Mouse (Mus musculus) kidney, adult 2 months (tissue): Measurements from ENCODE around the gene Ltbp1. TPM values are rescaled to one million over a fixed set of nuclear protein-coding genes. Genes with fewer than 3 reads are reported as not detected.
A peak's percentile ranks its signal among the peaks of the same experiment; 100 is the strongest.

Experiments used
- DNase-seq: peaks from one replicate; pipeline ENCODE4 v3.0.0; 2021
- H3K27ac ChIP-seq: fragments of 200-500 bp; 2 replicates; pipeline ENCODE4 v1.5.1; 2012; ENCODE audit warnings: low read depth, low read length, control low read depth, inconsistent platforms; ENCODE audit not compliant: insufficient read depth
- H3K27me3 ChIP-seq: fragments of 200-500 bp; replicated peaks from 2 replicates; pipeline ENCODE4 v1.6.1; 2012; ENCODE audit warnings: mild to moderate bottlenecking, moderate library complexity, low read length, inconsistent platforms; ENCODE audit not compliant: control insufficient read depth, insufficient read depth
- H3K36me3 ChIP-seq: fragments of 200-500 bp; 2 replicates; pipeline ENCODE4 v1.6.1; 2012; ENCODE audit warnings: mild to moderate bottlenecking, moderate library complexity, low read length, inconsistent platforms; ENCODE audit not compliant: control insufficient read depth, insufficient read depth
- H3K4me1 ChIP-seq: fragments of 200-500 bp; 2 replicates; pipeline ENCODE4 v1.6.1; 2011; ENCODE audit warnings: low read length; ENCODE audit not compliant: control insufficient read depth, insufficient read depth
- H3K4me3 ChIP-seq: fragments of 200-500 bp; 2 replicates; pipeline ENCODE4 v1.5.1; 2011; ENCODE audit warnings: mild to moderate bottlenecking, low read depth, low read length, control low read depth; ENCODE audit not compliant: insufficient read depth
- CTCF ChIP-seq: fragments of 200-500 bp; conservative IDR thresholded peaks from 2 replicates; pipeline ENCODE4 v1.5.1; 2011; ENCODE audit warnings: low read depth, mild to moderate bottlenecking, control low read depth, low read length, moderate library complexity, mixed read lengths; ENCODE audit not compliant: insufficient read depth, insufficient read length
- POLR2A ChIP-seq: fragments of 200-500 bp; IDR thresholded peaks from one replicate; pipeline ENCODE4 v1.6.1; 2011; ENCODE audit warnings: low read depth, low read length, control low read depth
- WGBS: fragments of 180-500 bp; shearing (Covaris S2); methylation state at CpG from one replicate; pipeline ENCODE4 v1.1.7; 2018; 5-methylcytosine and 5-hydroxymethylcytosine counted together
- polyA plus RNA-seq: library from polyadenylated mRNA; depleted of rRNA; stranded (reverse); fragments of >200 nt; gene quantifications from 2 replicates; pipeline ENCODE4 v1.2.3, GENCODE M21; 2012; rRNA removed

Ltbp1 gene
- 8.8 and 10.2 TPM in 2 replicates for polyA plus RNA-seq

- WGBS: under 1% methylated on average over 26 of the region's 27 CpGs
- DNase-seq: peak; percentile 79
- Histone ChIP-seq H3K4me1 (no peaks in the 10 kb centered on the region), H3K4me3 (peak within 1 kb of the TSS; percentile 51), H3K27me3 (no peaks in the 10 kb centered on the region), H3K36me3 (no peaks in the 10 kb centered on the region), H3K27ac (peak within 1 kb of the TSS; percentile 12; the same call in 1 of the 2 replicates)
- TF ChIP-seq CTCF (no peak), POLR2A (no peak)
Observed at GRCm38 (mm10) chr17:75005281-75005684, at the start of gene Ltbp1. Ltbp1 (plus strand) TSS chr17:75005568.

GRCm38 (mm10) chr17:74959481-74960245, 45.7 kb upstream of the Ltbp1 start:
- no peak overlapping the region for H3K27ac ChIP-seq
- H3K4me1 ChIP-seq: no peaks in the 10 kb centered on the region
- no peak for TF ChIP-seq POLR2A
- no peak for TF ChIP-seq CTCF
- H3K27me3 ChIP-seq: no peaks in the 10 kb centered on the region
- DNase-seq: no peak
- H3K36me3 ChIP-seq: no peaks in the 10 kb centered on the region
- 63% methylated on average over 6 of the region's 6 CpGs for WGBS
- no peak overlapping the region for H3K4me3 ChIP-seq

GRCm38 (mm10) chr17:74963222-74963621, 42.1 kb upstream of the Ltbp1 start:
- no peaks in the 10 kb centered on the region for H3K27me3 ChIP-seq
- H3K27ac ChIP-seq: no peak overlapping the region
- TF ChIP-seq POLR2A: no peak
- no peak for TF ChIP-seq CTCF
- H3K4me3 ChIP-seq: no peak overlapping the region
- H3K4me1 ChIP-seq: no peaks in the 10 kb centered on the region
- no peak for DNase-seq
- H3K36me3 ChIP-seq: no peaks in the 10 kb centered on the region
- 94% methylated on average over 8 of the region's 8 CpGs for WGBS

DNA sequence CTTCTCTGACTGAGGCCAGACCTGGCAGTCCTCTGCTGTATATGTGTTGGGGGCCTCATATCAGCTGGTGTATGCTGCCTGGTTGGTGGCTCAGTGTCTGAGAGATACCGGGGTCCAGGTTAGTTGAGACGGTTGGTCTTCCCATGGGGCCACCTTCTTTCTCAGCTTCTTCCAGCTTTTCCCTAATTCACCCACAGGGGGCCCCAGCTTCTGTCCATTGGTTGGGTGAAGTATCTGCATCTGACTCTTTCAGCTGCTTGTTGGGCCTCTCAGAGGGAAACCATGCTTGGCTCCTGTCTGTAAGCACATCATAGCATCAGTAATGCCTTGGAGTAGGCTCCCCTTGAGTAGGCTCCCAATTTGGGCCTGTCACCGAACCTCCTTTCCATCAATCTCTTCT, 41.5 kb upstream of the Ltbp1 start:
- WGBS: 95% methylated on average over 3 of the region's 3 CpGs
- Histone ChIP-seq H3K4me3 (no peak overlapping the region), H3K27me3 (no peaks in the 10 kb centered on the region), H3K36me3 (no peaks in the 10 kb centered on the region), H3K27ac (no peak overlapping the region), H3K4me1 (no peaks in the 10 kb centered on the region)
- no peak for TF ChIP-seq POLR2A
- TF ChIP-seq CTCF: no peak
- DNase-seq: no peak

- TF ChIP-seq CTCF: no peak
- TF ChIP-seq POLR2A: no peak
- 77% methylated on average over 7 of the region's 7 CpGs for WGBS
- Histone ChIP-seq H3K4me1 (no peaks in the 10 kb centered on the region), H3K4me3 (no peak overlapping the region), H3K36me3 (no peaks in the 10 kb centered on the region), H3K27me3 (no peaks in the 10 kb centered on the region), H3K27ac (no peak overlapping the region)
- DNase-seq: no peak
Observed at GRCm38 (mm10) chr17:74967298-74967848, 38.0 kb upstream of the Ltbp1 start.

DNA sequence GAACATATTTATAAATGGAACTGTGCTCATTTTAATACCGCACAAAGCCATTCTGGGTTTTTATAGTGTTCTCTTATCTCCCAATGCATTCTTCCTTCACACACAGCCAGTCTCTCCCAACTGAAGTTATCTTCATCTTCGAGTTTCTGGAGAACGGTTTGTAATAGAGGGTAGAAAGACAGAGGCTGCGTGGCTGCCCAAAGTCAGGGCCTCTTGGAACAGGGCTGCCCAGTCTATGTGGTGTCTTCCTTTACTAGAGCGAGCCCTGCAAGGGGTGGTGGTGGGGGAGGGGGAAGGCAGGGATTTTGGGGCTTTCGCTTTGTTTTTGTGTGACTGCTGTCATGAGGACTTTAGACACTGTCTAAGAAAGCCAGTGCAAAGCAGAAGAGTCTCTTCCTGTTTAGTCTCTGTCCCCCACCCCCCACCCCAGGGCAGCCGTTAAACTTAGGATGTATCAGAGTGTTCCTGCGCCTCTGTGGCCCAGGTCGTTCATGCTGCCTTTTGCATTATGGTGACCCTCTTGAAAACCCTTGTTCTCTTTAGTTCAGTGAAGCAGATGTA, 37.1 kb upstream of the Ltbp1 start:
- H3K36me3 ChIP-seq: no peaks in the 10 kb centered on the region
- no peaks in the 10 kb centered on the region for H3K27me3 ChIP-seq
- DNase-seq: no peak
- 78% methylated on average over 9 of the region's 9 CpGs for WGBS
- no peak overlapping the region for H3K27ac ChIP-seq
- H3K4me1 ChIP-seq: no peaks in the 10 kb centered on the region
- no peak overlapping the region for H3K4me3 ChIP-seq
- TF ChIP-seq CTCF: no peak

DNA sequence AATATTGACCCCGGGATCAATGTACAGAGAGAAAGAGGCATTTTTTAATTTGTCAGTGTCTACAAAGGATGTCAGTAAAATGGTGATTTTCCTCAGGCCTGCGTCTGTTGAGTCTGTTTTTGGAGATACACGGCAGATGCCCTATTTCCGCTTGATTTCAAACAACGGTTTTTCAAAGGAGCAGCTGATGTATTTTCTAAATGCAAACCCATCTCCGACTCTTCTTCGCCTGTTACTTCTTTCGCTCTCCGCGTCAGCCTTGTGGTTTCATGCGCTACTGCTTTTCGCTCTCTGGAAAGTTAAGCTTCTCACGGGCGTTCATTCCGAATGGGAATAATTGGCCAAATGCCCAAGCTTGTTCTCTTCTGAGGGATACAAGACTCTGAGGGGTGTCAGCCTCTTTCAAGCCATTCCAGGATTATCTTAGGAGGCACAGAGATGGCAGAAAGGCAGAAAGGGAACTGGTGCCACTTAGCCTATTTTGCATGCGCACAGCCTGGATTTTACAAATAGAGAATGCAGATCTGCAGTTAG, 36.6 kb upstream of the Ltbp1 start:
- H3K27ac ChIP-seq: no peak overlapping the region
- H3K36me3 ChIP-seq: no peaks in the 10 kb centered on the region
- 86% methylated on average over 16 of the region's 16 CpGs for WGBS
- H3K27me3 ChIP-seq: no peaks in the 10 kb centered on the region
- TF ChIP-seq CTCF (no peak), POLR2A (no peak)
- no peak overlapping the region for H3K4me3 ChIP-seq
- no peak for DNase-seq
- no peaks in the 10 kb centered on the region for H3K4me1 ChIP-seq
